Mouse (Mus musculus): ENCODE measurements around the gene Cks1b.

GRCm38 (mm10) chr3:89393605-89394004, 24.6 kb downstream of the Cks1b start:
- TF ChIP-seq CTCF (IDR thresholded peaks at IDR 0.05; ENCODE audit: insufficient read depth, low read length): no peak
- TF ChIP-seq POLR2A (IDR thresholded peaks at IDR 0.05; ENCODE audit: borderline replicate concordance, extremely low read depth, low read depth, low read length): peak; percentile 84; the same call in 1 of the 2 replicates
